Mouse (Mus musculus): ENCODE measurements around the gene Hoxc4.

Gene Hoxc4

DNA sequence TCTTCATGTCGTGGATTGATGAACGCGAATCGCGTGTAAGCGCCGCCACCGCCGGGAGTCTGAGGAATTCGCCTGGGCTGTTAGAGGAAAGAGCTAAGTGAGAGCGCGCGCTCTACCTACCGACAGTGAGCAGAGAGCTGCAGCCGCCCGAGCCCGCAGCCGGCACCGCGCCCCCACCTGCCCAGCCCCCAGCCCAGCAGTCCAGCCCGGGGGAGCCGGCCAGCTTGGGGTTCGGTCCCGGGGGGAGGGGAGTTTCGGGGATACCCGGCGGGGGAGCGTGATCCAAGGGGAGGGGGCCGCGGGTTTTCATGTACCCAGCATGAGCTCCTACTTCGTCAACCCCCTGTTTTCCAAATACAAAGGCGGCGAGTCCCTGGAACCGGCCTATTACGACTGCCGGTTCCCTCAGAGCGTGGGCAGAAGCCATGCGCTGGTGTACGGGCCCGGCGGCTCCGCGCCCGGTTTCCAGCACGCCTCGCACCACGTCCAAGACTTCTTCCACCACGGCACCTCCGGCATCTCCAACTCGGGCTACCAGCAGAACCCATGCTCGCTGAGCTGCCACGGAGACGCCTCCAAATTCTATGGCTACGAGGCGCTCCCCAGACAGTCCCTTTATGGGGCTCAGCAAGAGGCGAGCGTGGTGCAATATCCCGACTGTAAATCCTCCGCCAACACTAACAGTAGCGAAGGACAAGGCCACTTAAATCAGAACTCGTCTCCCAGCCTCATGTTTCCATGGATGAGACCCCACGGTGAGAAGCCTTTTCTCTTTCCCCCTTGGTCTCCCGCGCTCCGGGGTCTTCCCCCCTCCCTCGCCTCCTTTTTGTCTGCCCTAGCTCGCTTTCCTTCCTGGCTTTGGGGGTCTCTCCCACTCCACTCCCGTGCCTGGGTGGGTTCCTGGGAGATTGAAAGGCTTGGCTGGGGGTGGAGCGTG lies 28.0 kb upstream of the Hoxc4 start, which contains the start of gene Hoxc8:
Hoxc8 (plus strand) TSS at position 147 of the 937 bp plus-strand sequence.
- DNase-seq (ENCODE audit: extremely low read depth, low read depth, low spot score): no peak

DNA sequence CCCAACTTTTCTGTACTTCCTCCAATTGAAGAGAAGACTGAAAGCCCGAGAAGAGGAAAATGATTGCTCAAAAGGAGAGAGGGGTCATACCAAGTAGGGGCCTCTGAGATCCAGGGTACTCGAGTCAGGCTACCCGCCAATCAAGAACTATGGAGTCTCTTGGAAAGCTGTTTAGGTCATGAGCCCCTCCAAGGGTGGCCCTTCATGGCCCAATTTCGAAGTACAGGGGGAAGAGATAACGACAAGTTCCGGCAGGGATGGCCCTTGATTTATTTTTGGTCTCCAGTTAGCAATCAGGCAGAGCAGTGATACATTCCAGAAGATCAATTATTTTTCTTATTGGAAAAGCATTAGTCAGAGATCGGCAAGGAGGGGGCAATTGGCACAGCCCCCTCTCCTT lies 27.0 kb upstream of the Hoxc4 start:
- no peak for DNase-seq (ENCODE audit: extremely low read depth, low read depth, low spot score)

DNA sequence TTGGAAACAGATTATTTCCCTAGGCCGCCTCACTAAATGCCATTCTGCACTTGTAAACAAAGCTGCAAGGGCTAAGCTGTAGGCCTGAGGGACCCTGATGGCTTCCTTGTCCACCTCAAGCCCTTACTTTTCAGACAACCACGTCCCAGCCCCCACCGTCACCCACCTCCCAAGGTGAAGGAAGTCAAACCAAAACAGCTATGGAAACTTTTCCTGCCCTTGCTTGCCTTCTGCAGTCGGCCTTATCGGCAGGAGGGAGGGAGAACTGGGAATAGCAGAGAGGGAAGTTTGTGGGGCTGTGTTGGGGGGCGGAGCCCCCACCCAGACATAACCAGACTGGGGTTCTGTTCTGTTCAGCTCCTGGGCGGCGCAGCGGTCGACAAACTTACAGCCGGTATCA lies 26.5 kb upstream of the Hoxc4 start:
- no peak for DNase-seq (ENCODE audit: extremely low read depth, low read depth, low spot score)

DNA sequence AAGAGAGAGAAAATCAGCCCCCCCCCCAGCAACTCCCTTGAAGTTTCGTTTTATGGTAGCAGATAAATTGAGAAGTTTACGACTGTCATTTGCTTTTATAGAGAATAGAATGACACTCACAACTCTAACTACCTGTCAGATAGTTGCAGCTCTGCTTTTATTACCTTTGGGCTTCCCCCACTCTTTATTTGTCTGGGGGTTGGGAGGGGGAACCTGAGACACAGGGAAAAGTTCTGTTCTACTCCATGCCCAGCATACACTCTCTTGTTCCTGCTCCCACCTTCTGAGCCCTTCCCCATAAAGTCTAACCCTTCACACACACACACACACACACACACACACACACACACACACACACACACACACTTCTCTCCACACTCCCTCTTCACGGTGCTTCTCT lies 25.9 kb upstream of the Hoxc4 start:
- DNase-seq (ENCODE audit: extremely low read depth, low read depth, low spot score): no peak

DNA sequence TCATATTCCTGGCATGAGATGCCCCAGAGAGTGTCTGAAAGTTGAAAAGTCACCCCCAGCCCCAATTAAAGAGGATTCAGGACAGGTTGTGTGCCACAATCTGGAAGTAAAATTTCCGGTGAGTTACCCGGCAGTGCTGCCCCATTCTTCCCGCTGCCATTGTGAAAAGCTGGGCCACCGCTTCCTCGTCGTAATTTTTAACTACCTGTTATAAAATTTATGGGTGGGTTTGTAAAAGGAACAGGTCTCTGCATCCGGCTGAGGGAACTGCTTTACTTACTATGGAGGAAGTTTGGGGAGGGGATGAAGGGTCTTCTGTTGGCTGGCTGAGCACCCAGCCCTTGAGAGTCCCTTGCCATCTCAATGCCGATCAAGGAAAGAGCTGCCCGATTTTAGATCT lies 22.2 kb upstream of the Hoxc4 start:
- DNase-seq (ENCODE audit: extremely low read depth, low read depth, low spot score): no peak

GRCm38 (mm10) chr15:102997431-102997830 lies 21.3 kb upstream of the Hoxc4 start:
- DNase-seq (ENCODE audit: extremely low read depth, low read depth, low spot score): no peak

GRCm38 (mm10) chr15:102997939-102998355 lies 20.8 kb upstream of the Hoxc4 start, which contains the start of gene Hoxc6:
Gene Hoxc6, plus strand, starts transcription at chr15:102998257.
- no peak for DNase-seq (ENCODE audit: extremely low read depth, low read depth, low spot score)

- DNase-seq (ENCODE audit: extremely low read depth, low read depth, low spot score): no peak
These were observed 20.0 kb upstream of the Hoxc4 start for GRCm38 (mm10) chr15:102998608-102999182.

GRCm38 (mm10) chr15:102999183-102999831 lies 19.4 kb upstream of the Hoxc4 start:
- DNase-seq (ENCODE audit: extremely low read depth, low read depth, low spot score): no peak

GRCm38 (mm10) chr15:102999955-103000354 lies 18.8 kb upstream of the Hoxc4 start:
- DNase-seq (ENCODE audit: extremely low read depth, low read depth, low spot score): no peak

GRCm38 (mm10) chr15:103000501-103000901 lies 18.2 kb upstream of the Hoxc4 start:
- no peak for DNase-seq (ENCODE audit: extremely low read depth, low read depth, low spot score)

GRCm38 (mm10) chr15:103001370-103001769 lies 17.4 kb upstream of the Hoxc4 start:
- DNase-seq (ENCODE audit: extremely low read depth, low read depth, low spot score): no peak

GRCm38 (mm10) chr15:103002156-103002555 lies 16.6 kb upstream of the Hoxc4 start:
- DNase-seq (ENCODE audit: extremely low read depth, low read depth, low spot score): no peak

DNA sequence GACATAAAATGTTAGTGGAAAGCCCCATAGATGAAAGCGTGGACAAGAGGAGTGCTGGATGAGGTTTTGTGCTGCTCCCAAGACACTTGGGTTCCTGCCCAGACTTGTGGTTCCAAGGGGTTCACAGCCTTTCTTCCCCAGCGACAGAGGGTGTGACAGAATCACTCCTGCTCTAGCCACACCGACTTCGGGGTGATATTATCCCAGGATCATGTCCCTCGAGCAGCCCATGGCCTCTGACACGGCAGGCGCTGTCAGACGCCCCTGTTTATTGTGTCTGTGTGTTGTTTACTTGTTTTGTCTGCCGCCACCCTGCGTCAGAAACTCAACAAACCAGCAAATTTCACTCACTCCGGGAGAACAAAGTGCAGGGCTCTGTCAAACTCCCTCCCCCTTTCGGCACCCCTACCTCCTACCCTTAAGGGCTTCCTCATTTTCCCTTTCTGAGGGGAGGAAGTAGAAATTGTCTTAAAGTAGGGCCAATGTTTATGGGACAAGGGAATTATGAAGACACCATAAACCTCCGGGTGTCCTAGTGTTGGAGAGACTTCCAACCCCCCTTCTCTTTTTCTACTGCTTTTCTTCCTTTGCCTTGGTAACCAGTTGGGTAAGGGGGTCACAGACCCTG lies 15.8 kb upstream of the Hoxc4 start:
- DNase-seq (ENCODE audit: extremely low read depth, low read depth, low spot score): no peak

GRCm38 (mm10) chr15:103005308-103005707 lies 13.4 kb upstream of the Hoxc4 start:
- DNase-seq (ENCODE audit: extremely low read depth, low read depth, low spot score): no peak

- no peak for DNase-seq (ENCODE audit: extremely low read depth, low read depth, low spot score)
These were observed 12.9 kb upstream of the Hoxc4 start for GRCm38 (mm10) chr15:103005797-103006196.

DNA sequence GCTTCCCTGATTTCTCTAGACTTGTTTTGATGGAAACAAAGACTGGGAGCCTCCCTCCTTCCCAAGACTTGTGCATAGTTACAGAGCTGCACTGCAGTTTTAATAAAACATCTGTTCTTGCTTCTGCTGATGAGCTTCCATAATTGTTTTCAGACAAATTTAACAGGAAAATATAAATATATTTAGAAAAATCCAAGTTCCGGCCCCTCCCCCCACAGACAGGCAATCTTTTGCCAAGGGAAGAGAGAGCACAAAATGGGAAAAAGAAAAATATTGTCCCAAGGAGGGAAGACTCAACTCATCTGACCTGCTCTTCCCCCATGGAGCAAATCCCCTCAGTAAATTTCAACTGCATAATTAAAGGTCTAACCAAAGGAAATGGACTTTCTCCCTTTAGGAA lies 12.4 kb upstream of the Hoxc4 start:
- DNase-seq (ENCODE audit: extremely low read depth, low read depth, low spot score): no peak

GRCm38 (mm10) chr15:103009265-103010111 lies 9.2 kb upstream of the Hoxc4 start:
- no peak for DNase-seq (ENCODE audit: extremely low read depth, low read depth, low spot score)

GRCm38 (mm10) chr15:103010112-103010846 lies 8.5 kb upstream of the Hoxc4 start:
- no peak for DNase-seq (ENCODE audit: extremely low read depth, low read depth, low spot score)
